Mouse (Mus musculus) heart, embryonic 14.5 days (tissue): ENCODE measurements around the gene Phf11a. TPM values are rescaled to one million over a fixed set of nuclear protein-coding genes. Genes with fewer than 3 reads are reported as not detected.
"Not testable (repeated sequence)": the region's sequence is repeated elsewhere in the genome, so short reads cannot be mapped to it uniquely, and the experiment has no call there.

Experiments
- ATAC-seq: fragments of 200-750 bp; cut with Nextera tagmentation; 2 replicates; pipeline ENCODE4 v1.8.0; 2017; ENCODE audit warnings: low read depth, moderate TSS enrichment; ENCODE audit not compliant: insufficient number of reproducible peaks, insufficient read depth, low FRiP score
- H3K27ac ChIP-seq, 2 experiments: fragments of 200-500 bp in 1 of 2; fragments of 300-500 bp in 1 of 2; sonication (generic) in 1 of 2; replicated peaks in 1 of 2; 2 replicates each; pipeline ENCODE4 v1.5.1; 2012 to 2014; ENCODE audit warnings: low read depth in 2 of 2, low read length in 2 of 2, control low read depth in 1 of 2, mild to moderate bottlenecking in 1 of 2, mixed read lengths in 1 of 2; ENCODE audit not compliant: control insufficient read depth in 1 of 2, insufficient read depth in 1 of 2
- H3K27me3 ChIP-seq: fragments of 300-500 bp; sonication (generic); 2 replicates; pipeline ENCODE4 v1.6.1; 2014; ENCODE audit warnings: mild to moderate bottlenecking, low read length, control low read depth; ENCODE audit not compliant: control insufficient read depth, insufficient read depth
- H3K36me3 ChIP-seq: fragments of 300-500 bp; sonication (generic); 2 replicates; pipeline ENCODE4 v1.6.1; 2014; ENCODE audit warnings: mild to moderate bottlenecking, control low read depth, low read length, mixed read lengths; ENCODE audit not compliant: control insufficient read depth, insufficient read depth
- H3K4me1 ChIP-seq, 2 experiments: fragments of 200-500 bp in 1 of 2; fragments of 300-500 bp in 1 of 2; sonication (generic) in 1 of 2; 2 replicates each; pipeline ENCODE4 v1.6.1; 2012 to 2014; ENCODE audit warnings: low read length in 2 of 2, control low read depth in 1 of 2, mixed read lengths in 1 of 2; ENCODE audit not compliant: control insufficient read depth in 2 of 2, insufficient read depth in 2 of 2
- H3K4me2 ChIP-seq: fragments of 300-500 bp; sonication (generic); 2 replicates; pipeline ENCODE4 v1.6.1; 2014; ENCODE audit warnings: mild to moderate bottlenecking, low read length
- H3K4me3 ChIP-seq, 2 experiments: fragments of 200-500 bp in 1 of 2; fragments of 300-500 bp in 1 of 2; sonication (generic) in 1 of 2; 2 replicates each; pipeline ENCODE4 v1.5.1; 2012 to 2014; ENCODE audit warnings: low read length in 2 of 2, mild to moderate bottlenecking in 2 of 2, control low read depth in 1 of 2, low read depth in 1 of 2, moderate library complexity in 1 of 2; ENCODE audit not compliant: control insufficient read depth in 1 of 2, insufficient read depth in 1 of 2
- H3K9ac ChIP-seq: fragments of 300-500 bp; sonication (generic); 2 replicates; pipeline ENCODE4 v1.6.1; 2014; ENCODE audit warnings: mild to moderate bottlenecking, low read length
- H3K9me3 ChIP-seq: fragments of 300-500 bp; sonication (generic); 2 replicates; pipeline ENCODE4 v1.6.1; 2016; ENCODE audit warnings: low read length, control low read depth; ENCODE audit not compliant: control insufficient read depth
- WGBS: fragments of 180-500 bp; shearing (Covaris S2); extraction: QIAGEN DNeasy Blood & Tissue Kit; methylation state at CpG from one replicate; pipeline ENCODE4 v1.1.7; 2014; 5-methylcytosine and 5-hydroxymethylcytosine counted together
- polyA plus RNA-seq: library from polyadenylated mRNA; unstranded; fragments of >200 nt; fragmentation: Nextera tagmentation; extraction: Ambion mirVana; gene quantifications from 2 replicates; pipeline ENCODE4 v1.2.1, GENCODE M21; 2014

Phf11a gene
- 0.16 and 0.30 TPM in 2 replicates for polyA plus RNA-seq

DNA sequence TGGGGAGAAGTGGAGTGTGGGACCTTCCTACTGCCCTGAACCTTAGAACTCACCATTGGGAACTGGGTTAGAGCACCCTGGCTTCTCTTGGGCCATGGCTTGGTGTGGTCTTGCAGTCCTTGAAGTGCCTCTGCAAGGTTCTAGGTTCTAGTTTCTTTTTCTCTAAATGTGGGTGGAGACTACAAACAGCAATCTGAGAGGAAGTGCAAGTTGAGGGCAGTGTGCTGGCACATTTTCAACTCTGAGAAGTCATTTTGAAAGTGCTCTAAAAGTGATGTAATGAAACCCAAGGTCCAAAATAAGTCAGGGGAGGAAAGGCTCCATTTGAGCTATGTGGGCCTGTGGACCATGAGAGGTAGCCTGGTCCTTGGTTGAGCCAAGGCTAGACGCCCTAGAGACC, at the start of gene Phf11a:
Gene Phf11a (minus strand): TSS at position 132 of the 400 bp plus-strand sequence.
- not testable (repeated sequence) for ATAC-seq, H3K36me3 ChIP-seq, H3K27me3 ChIP-seq, H3K9ac ChIP-seq, H3K9me3 ChIP-seq, H3K4me3 ChIP-seq, H3K4me2 ChIP-seq, H3K27ac ChIP-seq, H3K4me1 ChIP-seq
- 64% methylated on average over 1 of the region's 1 CpGs for WGBS

DNA sequence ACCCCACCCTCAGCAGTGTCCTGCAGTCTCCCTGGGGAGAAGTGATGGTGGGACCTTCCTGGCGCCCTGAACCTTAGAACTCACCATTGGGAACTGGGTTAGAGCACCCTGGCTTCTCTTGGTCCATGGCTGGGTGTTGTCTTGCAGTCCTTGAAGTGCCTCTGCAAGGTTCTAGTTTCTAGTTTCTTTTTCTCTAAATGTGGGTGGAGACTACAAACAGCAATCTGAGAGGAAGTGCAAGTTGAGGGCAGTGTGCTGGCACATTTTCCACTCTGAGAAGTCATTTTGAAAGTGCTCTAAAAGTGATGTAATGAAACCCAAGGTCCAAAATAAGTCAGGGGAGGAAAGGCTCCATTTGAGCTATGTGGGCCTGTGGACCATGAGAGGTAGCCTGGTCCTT, 43.9 kb upstream of the Phf11a start, which contains the start of gene Phf11b:
Gene Phf11b (minus strand): TSS at position 163 of the 400 bp plus-strand sequence.
- H3K9me3 ChIP-seq, H3K36me3 ChIP-seq, H3K4me2 ChIP-seq, H3K27ac ChIP-seq, H3K4me1 ChIP-seq, H3K27me3 ChIP-seq, ATAC-seq, H3K4me3 ChIP-seq, H3K9ac ChIP-seq: not testable (repeated sequence)
- 64% methylated on average over 1 of the region's 1 CpGs for WGBS

DNA sequence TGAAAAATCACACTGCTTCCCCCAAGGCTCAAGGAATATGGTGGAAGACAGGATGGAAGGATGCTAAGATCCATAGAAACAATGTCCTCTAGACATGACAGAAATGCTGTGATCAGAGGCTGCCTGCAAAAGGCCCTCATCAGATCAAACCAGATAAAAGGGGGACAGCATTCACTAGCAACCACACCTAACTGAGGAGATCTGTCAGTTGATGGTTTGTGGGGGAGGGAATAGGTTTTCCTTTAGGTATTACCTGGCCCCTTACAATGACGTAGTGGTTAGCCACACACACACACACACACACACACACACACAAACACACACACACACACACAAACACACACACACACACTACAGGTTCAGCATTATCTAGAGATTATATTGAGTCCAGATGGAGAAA, 42.2 kb upstream of the Phf11a start:
- H3K36me3 ChIP-seq = no peaks in the 10 kb centered on the region
- H3K4me1 ChIP-seq = no peaks in the 10 kb centered on the region
- no peak overlapping the region for H3K4me2 ChIP-seq
- H3K27ac ChIP-seq = no peak overlapping the region
- no peak overlapping the region for H3K4me3 ChIP-seq
- no peak overlapping the region for H3K9ac ChIP-seq
- no peak for ATAC-seq
- no peaks in the 10 kb centered on the region for H3K9me3 ChIP-seq
- 67% methylated on average over 1 of the region's 1 CpGs for WGBS
- H3K27me3 ChIP-seq = no peaks in the 10 kb centered on the region

DNA sequence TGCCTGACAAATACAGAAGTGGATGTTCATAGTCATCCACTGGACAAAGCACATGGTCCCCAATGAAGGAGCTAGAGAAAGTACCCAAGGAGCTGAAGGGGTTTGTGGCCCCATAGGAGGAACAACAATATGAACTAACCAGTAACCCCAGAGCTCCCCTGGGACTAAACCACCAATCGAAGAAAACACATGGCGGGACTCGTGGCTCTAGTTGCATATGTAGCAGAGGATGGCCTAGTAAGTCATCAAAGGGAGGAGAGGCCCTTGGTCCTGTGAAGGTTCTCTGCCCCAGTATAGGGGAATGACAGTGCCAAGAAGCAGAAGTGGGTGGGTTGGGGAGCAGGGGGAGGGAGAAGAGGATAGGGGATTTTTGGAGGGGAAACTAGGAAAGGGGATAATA, 38.7 kb upstream of the Phf11a start:
- H3K27me3 ChIP-seq, ATAC-seq, H3K9me3 ChIP-seq, H3K4me2 ChIP-seq, H3K9ac ChIP-seq, H3K36me3 ChIP-seq, H3K27ac ChIP-seq, H3K4me3 ChIP-seq, H3K4me1 ChIP-seq: not testable (repeated sequence)
- WGBS = 74% methylated on average over 3 of the region's 3 CpGs

DNA sequence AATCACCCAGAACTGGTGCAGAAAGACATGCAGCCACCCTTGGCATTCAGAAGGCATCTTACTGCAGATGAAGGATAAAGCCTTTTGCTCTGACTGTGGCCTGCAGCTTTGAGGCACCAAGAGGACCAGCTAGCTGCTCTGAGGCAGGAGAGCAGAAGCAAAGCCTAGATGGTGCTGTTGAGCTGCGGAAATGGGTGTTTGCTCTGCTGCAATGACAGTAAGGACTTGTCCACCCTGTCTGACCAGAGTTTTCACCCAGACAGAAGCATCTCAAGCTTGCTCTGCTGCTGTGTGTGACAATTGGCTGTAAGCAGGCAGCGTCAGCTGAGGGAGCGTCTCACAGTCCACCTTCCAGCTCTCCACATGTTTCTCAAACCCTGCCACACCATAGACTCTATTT, 33.2 kb upstream of the Phf11a start:
- H3K9ac ChIP-seq, H3K27ac ChIP-seq, H3K27me3 ChIP-seq, H3K4me3 ChIP-seq, ATAC-seq, H3K9me3 ChIP-seq, H3K36me3 ChIP-seq, H3K4me1 ChIP-seq, H3K4me2 ChIP-seq: not testable (repeated sequence)
- 43% methylated on average over 3 of the region's 3 CpGs for WGBS

DNA sequence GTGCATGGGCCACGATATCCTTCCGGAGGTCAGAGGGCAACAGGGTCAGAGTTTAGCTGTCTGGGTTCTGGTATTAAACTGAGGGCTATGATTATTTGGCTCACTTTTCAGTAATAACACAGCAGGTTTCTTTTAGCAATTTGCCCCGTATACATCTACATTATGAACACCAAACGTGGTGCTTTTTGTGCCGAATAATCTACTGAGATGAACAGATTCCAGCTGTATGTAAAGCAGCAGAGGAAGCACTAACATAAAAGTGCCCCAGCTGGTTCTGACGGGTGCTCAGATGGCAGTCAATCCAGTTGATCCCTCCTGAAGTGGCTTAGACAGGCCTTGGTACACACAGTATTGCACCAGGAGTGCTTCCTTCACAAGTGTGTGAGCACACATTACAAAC, 22.6 kb upstream of the Phf11a start:
- not testable (repeated sequence) for ATAC-seq, H3K9ac ChIP-seq, H3K4me3 ChIP-seq, H3K4me2 ChIP-seq, H3K27ac ChIP-seq, H3K9me3 ChIP-seq, H3K4me1 ChIP-seq, H3K36me3 ChIP-seq, H3K27me3 ChIP-seq
- WGBS = 82% methylated on average over 6 of the region's 6 CpGs

DNA sequence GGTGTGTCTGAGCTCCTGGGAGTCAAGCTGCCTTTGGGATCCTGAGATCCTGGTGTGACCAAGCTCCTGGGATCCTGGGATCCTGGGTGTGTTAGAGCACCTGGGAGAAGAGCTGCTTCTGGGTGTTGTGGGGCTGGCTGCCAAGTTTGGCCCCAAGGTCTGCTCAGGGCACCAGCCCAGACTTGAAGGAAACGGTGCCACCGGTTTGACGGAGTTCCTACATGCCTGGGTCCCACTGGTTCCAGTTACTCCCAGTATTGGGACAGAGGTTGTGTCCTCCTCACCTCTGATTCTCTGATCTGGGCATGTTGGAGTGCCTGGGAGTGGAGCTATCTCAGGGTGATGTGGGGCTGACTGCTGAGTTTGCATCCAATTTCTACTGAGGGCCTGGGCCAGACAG, 21.7 kb upstream of the Phf11a start:
- 75% methylated on average over 3 of the region's 3 CpGs for WGBS

DNA sequence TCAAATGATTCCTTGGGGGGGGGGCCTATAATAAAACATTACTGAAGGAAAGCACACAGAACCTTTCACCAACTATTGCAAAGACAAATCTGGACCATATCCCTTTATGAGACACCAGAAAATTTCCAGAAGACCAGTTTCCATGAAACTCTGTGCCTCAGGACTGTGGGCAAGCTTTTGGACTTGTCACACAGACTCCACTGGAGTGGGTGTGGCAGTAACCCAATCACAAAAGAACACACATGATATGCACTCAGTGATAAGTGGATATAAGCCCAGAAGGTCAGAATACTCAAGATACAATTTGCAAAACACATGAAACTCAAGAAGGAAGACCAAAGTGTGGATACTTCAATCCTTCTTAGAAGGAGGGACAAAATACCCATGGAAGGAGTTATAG, 5.6 kb downstream of the Phf11a start:
- H3K9ac ChIP-seq, H3K4me2 ChIP-seq, H3K9me3 ChIP-seq, H3K4me1 ChIP-seq, H3K36me3 ChIP-seq, ATAC-seq, H3K4me3 ChIP-seq, H3K27me3 ChIP-seq, H3K27ac ChIP-seq: not testable (repeated sequence)

More for the DNA sequence above, 21.7 kb upstream of the Phf11a start:
- not testable (repeated sequence) for H3K4me2 ChIP-seq, H3K9me3 ChIP-seq, H3K4me1 ChIP-seq, H3K36me3 ChIP-seq, H3K27ac ChIP-seq, H3K9ac ChIP-seq, H3K4me3 ChIP-seq, H3K27me3 ChIP-seq, ATAC-seq
